Mouse (Mus musculus) liver, postnatal 0 days (tissue): ENCODE data around the gene 1810062G17Rik.

ENCODE experiments used
- CTCF ChIP-seq: sonication (generic); IDR thresholded peaks from 2 replicates; pipeline ENCODE4 v1.5.1; 2016; ENCODE audit warnings: antibody characterized with exemption, low read depth
- EP300 ChIP-seq: IDR thresholded peaks from 2 replicates; pipeline ENCODE4 v1.6.1; 2016; ENCODE audit warnings: antibody characterized with exemption, low read depth, mild to moderate bottlenecking

GRCm38 (mm10) chr3:36480486-36480885, 4.7 kb downstream of the 1810062G17Rik start:
- TF ChIP-seq EP300 (no peak), CTCF (no peak)
